ENCODE assay signal across 12 mouse cellular contexts in genomic region chr3:33790975-33791374, GRCm38 (mm10). TPM values are rescaled to one million over a fixed set of nuclear protein-coding genes. Genes with fewer than 3 reads are reported as not detected.
A peak's percentile ranks its signal among the peaks of the same experiment; 100 is the strongest.
DNase-seq lines count a peak whose midpoint lies in the region; ATAC-seq and TF ChIP-seq lines count a peak whose summit lies in the region.
"Had no signal": no experiment of that assay in that cellular context is flagged by ENCODE, and none has a peak within 500 bp of the region (broad histone marks: within the 10 kb centered on the region; RNA-seq: fewer than 3 reads in every experiment).

No protein-coding gene starts in this region.

- H3K27ac ChIP-seq in forebrain, embryonic 14.5 days (ENCODE audit: low read depth, low read length): no peak overlapping the region
- H3K27ac ChIP-seq in forebrain, embryonic 11.5 days (ENCODE audit: low read depth, low read length): no peak overlapping the region
- H3K27ac ChIP-seq in limb, embryonic 14.5 days (replicated peaks; ENCODE audit: low read depth, low read length): no peak overlapping the region
- no peak overlapping the region for H3K27ac ChIP-seq in limb, embryonic 10.5 days
- no peak overlapping the region for H3K27ac ChIP-seq in midbrain, postnatal 0 days (ENCODE audit: low read depth, low read length)
- H3K27ac ChIP-seq: heart, embryonic 13.5 days had no signal

- H3K9ac ChIP-seq in forebrain, embryonic 14.5 days (ENCODE audit: low read length): no peak overlapping the region
- no peak overlapping the region for H3K9ac ChIP-seq in forebrain, embryonic 11.5 days (ENCODE audit: low read length)
- H3K9ac ChIP-seq in limb, embryonic 14.5 days (ENCODE audit: low read depth, low read length, severe bottlenecking): no peak overlapping the region
- no peak overlapping the region for H3K9ac ChIP-seq in midbrain, postnatal 0 days (replicated peaks; ENCODE audit: low read length, poor library complexity, severe bottlenecking)
- H3K9ac ChIP-seq: heart, embryonic 13.5 days had no signal

- H3K4me2 ChIP-seq in forebrain, embryonic 14.5 days (ENCODE audit: low read length): no peak overlapping the region
- H3K4me2 ChIP-seq in forebrain, embryonic 11.5 days (ENCODE audit: low read depth, low read length, severe bottlenecking): no peak overlapping the region
- no peak overlapping the region for H3K4me2 ChIP-seq in limb, embryonic 14.5 days (replicated peaks; ENCODE audit: low read depth, low read length, severe bottlenecking)
- no peak overlapping the region for H3K4me2 ChIP-seq in midbrain, postnatal 0 days (ENCODE audit: low read depth, low read length, poor library complexity, severe bottlenecking)
- H3K4me2 ChIP-seq: heart, embryonic 13.5 days had no signal

- H3K4me3 ChIP-seq in forebrain, embryonic 14.5 days (ENCODE audit: low read depth, low read length): no peak overlapping the region
- H3K4me3 ChIP-seq in forebrain, embryonic 11.5 days (ENCODE audit: low read depth, low read length): no peak overlapping the region
- H3K4me3 ChIP-seq in limb, embryonic 14.5 days (replicated peaks; ENCODE audit: low read length): no peak overlapping the region
- no peak overlapping the region for H3K4me3 ChIP-seq in limb, embryonic 10.5 days
- H3K4me3 ChIP-seq in midbrain, postnatal 0 days (ENCODE audit: low read depth, low read length): no peak overlapping the region
- H3K4me3 ChIP-seq: heart, embryonic 13.5 days had no signal

- H3K36me3 ChIP-seq in forebrain, embryonic 14.5 days (ENCODE audit: control insufficient read depth, insufficient read depth, low read length): no peaks in the 10 kb centered on the region
- no peaks in the 10 kb centered on the region for H3K36me3 ChIP-seq in forebrain, embryonic 11.5 days (ENCODE audit: control insufficient read depth, insufficient read depth, low read length)
- H3K36me3 ChIP-seq in limb, embryonic 14.5 days (ENCODE audit: control insufficient read depth, insufficient read depth, low read length): no peaks in the 10 kb centered on the region
- H3K36me3 ChIP-seq in limb, embryonic 10.5 days: no peaks in the 10 kb centered on the region
- no peaks in the 10 kb centered on the region for H3K36me3 ChIP-seq in midbrain, postnatal 0 days (ENCODE audit: insufficient read depth, low read length)
- H3K36me3 ChIP-seq: heart, embryonic 13.5 days had no signal

- TF ChIP-seq CTCF in midbrain, postnatal 0 days (IDR thresholded peaks at IDR 0.05): peak; percentile 79

- no peaks in the 10 kb centered on the region for H3K9me3 ChIP-seq in forebrain, embryonic 14.5 days (replicated peaks; ENCODE audit: control insufficient read depth, low read length)
- H3K9me3 ChIP-seq in forebrain, embryonic 11.5 days (ENCODE audit: control insufficient read depth, low read length): no peaks in the 10 kb centered on the region
- H3K9me3 ChIP-seq in limb, embryonic 14.5 days (ENCODE audit: control insufficient read depth, low read length): no peaks in the 10 kb centered on the region
- H3K9me3 ChIP-seq in limb, embryonic 10.5 days (replicated peaks): no peaks in the 10 kb centered on the region
- H3K9me3 ChIP-seq in midbrain, postnatal 0 days (ENCODE audit: low read length): no peaks in the 10 kb centered on the region
- H3K9me3 ChIP-seq: heart, embryonic 13.5 days had no signal

- no peak for TF ChIP-seq POLR2A in limb, embryonic 14.5 days (IDR thresholded peaks at IDR 0.05; ENCODE audit: borderline replicate concordance, extremely low read depth, insufficient read depth, insufficient read length)

- H3K27me3 ChIP-seq in forebrain, embryonic 14.5 days (replicated peaks; ENCODE audit: control insufficient read depth, insufficient read depth, low read length): no peaks in the 10 kb centered on the region
- H3K27me3 ChIP-seq in forebrain, embryonic 11.5 days (ENCODE audit: control insufficient read depth, insufficient read depth, low read length): no peaks in the 10 kb centered on the region
- H3K27me3 ChIP-seq in limb, embryonic 14.5 days (ENCODE audit: control insufficient read depth, insufficient read depth, low read length): no peaks in the 10 kb centered on the region
- no peaks in the 10 kb centered on the region for H3K27me3 ChIP-seq in limb, embryonic 10.5 days (ENCODE audit: low read depth, poor library complexity, severe bottlenecking)
- H3K27me3 ChIP-seq in midbrain, postnatal 0 days (ENCODE audit: insufficient read depth, low read length): no peaks in the 10 kb centered on the region
- H3K27me3 ChIP-seq: heart, embryonic 13.5 days had no signal

- no peak for ATAC-seq in forebrain, embryonic 14.5 days
- no peak for ATAC-seq in forebrain, embryonic 11.5 days (replicated peaks; ENCODE audit: low FRiP score)
- no peak for ATAC-seq in limb, embryonic 14.5 days (ENCODE audit: low FRiP score, low read depth)
- ATAC-seq in midbrain, postnatal 0 days (ENCODE audit: low FRiP score): peak; percentile 47; the same call in 1 of the 2 replicates
- ATAC-seq in granulocyte monocyte progenitor cell, adult 5-6 weeks (replicated peaks; ENCODE audit: poor library complexity, severe bottlenecking): no peak

- no peaks in the 10 kb centered on the region for H3K4me1 ChIP-seq in forebrain, embryonic 14.5 days (ENCODE audit: control insufficient read depth, insufficient read depth, low read length)
- H3K4me1 ChIP-seq in forebrain, embryonic 11.5 days (replicated peaks; ENCODE audit: control insufficient read depth, insufficient read depth, low read length): no peaks in the 10 kb centered on the region
- no peaks in the 10 kb centered on the region for H3K4me1 ChIP-seq in limb, embryonic 14.5 days (ENCODE audit: control insufficient read depth, insufficient read depth, low read length)
- no peaks in the 10 kb centered on the region for H3K4me1 ChIP-seq in limb, embryonic 10.5 days
- no peaks in the 10 kb centered on the region for H3K4me1 ChIP-seq in midbrain, postnatal 0 days (ENCODE audit: insufficient read depth, low read length)
- H3K4me1 ChIP-seq: heart, embryonic 13.5 days had no signal

- DNase-seq in forebrain, embryonic 14.5 days (ENCODE audit: low spot score): peak; percentile 71
- no peak for DNase-seq in forebrain, embryonic 11.5 days (ENCODE audit: low spot score)
- peak; percentile 38 for DNase-seq in limb, embryonic 14.5 days (ENCODE audit: low spot score)
- DNase-seq in limb, embryonic 10.5 days (ENCODE audit: low spot score): no peak
- DNase-seq in Muller cell, postnatal 12 days (ENCODE audit: inconsistent ontology term): peak; percentile 14
- DNase-seq in midbrain, postnatal 0 days (ENCODE audit: low spot score): peak; percentile 78
- no peak for DNase-seq in adrenal gland, adult 18-20 months (ENCODE audit: low spot score in 2 of 2)
- DNase-seq: kidney, adult 8-10 months; lung, adult 2 months; right cerebral cortex, adult 18-20 months had no signal

RNA-seq across cellular contexts. Expression of gene Ttc14, which starts 8.7 kb away (rescaled TPM):
- 59.4 and 65.9 TPM in 2 replicates for polyA plus RNA-seq in forebrain, embryonic 14.5 days (2014; fragmentation: Nextera tagmentation; extraction: Ambion mirVana)
- polyA plus RNA-seq in forebrain, embryonic 11.5 days (2014; fragmentation: Nextera tagmentation; extraction: Ambion mirVana): 62.7 and 63.8 TPM in 2 replicates
- 35.2 and 43.6 TPM in 2 replicates for polyA plus RNA-seq in limb, embryonic 14.5 days (2012; rRNA removed)
- 71.4 and 75.9 TPM in 2 replicates for polyA plus RNA-seq in limb, embryonic 14.5 days (2014; fragmentation: Nextera tagmentation; extraction: Ambion mirVana)
- polyA plus RNA-seq in limb, embryonic 10.5 days (2016; fragmentation: Nextera tagmentation; extraction: Ambion mirVana): 50.4 and 60.3 TPM in 2 replicates
- 51.8 and 60.8 TPM in 2 replicates for total RNA-seq in midbrain, postnatal 0 days (2014; rRNA removed)
- polyA plus RNA-seq in midbrain, postnatal 0 days (2015; fragmentation: Nextera tagmentation; extraction: Ambion mirVana): 54.2 and 62.5 TPM in 2 replicates
- total RNA-seq in adrenal gland, adult 18-20 months (2021): 10 to 100 TPM; 32.1 to 46.6 TPM
- total RNA-seq in granulocyte monocyte progenitor cell, adult 5-6 weeks (2014; fragmentation: Nextera tagmentation): 20.5 and 39.4 TPM in 2 replicates
- total RNA-seq in granulocyte monocyte progenitor cell, adult 5-6 weeks (2017): 59.6 and 63.2 TPM in 2 replicates

RNA-seq across cellular contexts. Expression of gene Ccdc39, which starts 53.1 kb away (rescaled TPM):
- 9.8 and 12.9 TPM in 2 replicates for polyA plus RNA-seq in forebrain, embryonic 14.5 days (2014; fragmentation: Nextera tagmentation; extraction: Ambion mirVana)
- polyA plus RNA-seq in forebrain, embryonic 11.5 days (2014; fragmentation: Nextera tagmentation; extraction: Ambion mirVana): 6.9 and 9.1 TPM in 2 replicates
- 10.3 and 10.7 TPM in 2 replicates for polyA plus RNA-seq in limb, embryonic 14.5 days (2012; rRNA removed)
- 3.2 and 4.1 TPM in 2 replicates for polyA plus RNA-seq in limb, embryonic 14.5 days (2014; fragmentation: Nextera tagmentation; extraction: Ambion mirVana)
- polyA plus RNA-seq in limb, embryonic 10.5 days (2016; fragmentation: Nextera tagmentation; extraction: Ambion mirVana): 4.3 and 5.4 TPM in 2 replicates
- 23.1 and 28.6 TPM in 2 replicates for total RNA-seq in midbrain, postnatal 0 days (2014; rRNA removed)
- 14.5 and 17.3 TPM in 2 replicates for polyA plus RNA-seq in midbrain, postnatal 0 days (2015; fragmentation: Nextera tagmentation; extraction: Ambion mirVana)
- 1 to 10 TPM; 2.1 to 2.6 TPM for total RNA-seq in adrenal gland, adult 18-20 months (2021)
- not detected in 2 replicates for total RNA-seq in granulocyte monocyte progenitor cell, adult 5-6 weeks (2014; fragmentation: Nextera tagmentation)
- total RNA-seq in granulocyte monocyte progenitor cell, adult 5-6 weeks (2017): 0.09 TPM in 1 of 2 replicates, not detected in the other

Comparison
In these comparisons a context has a peak if more than half of its experiments do, and no peak if none do; other contexts are left out.
1. DNase-seq: peak in forebrain, embryonic 14.5 days (single experiment), limb, embryonic 14.5 days (single experiment), Muller cell, postnatal 12 days (single experiment) and midbrain, postnatal 0 days (single experiment); none in forebrain, embryonic 11.5 days (single experiment), limb, embryonic 10.5 days (single experiment) and adrenal gland, adult 18-20 months (0 of 2).